Mouse (Mus musculus) cerebral cortex, adult 2 months (tissue): ENCODE data around the gene Smc4.

ENCODE experiments used
- WGBS: fragments of 180-500 bp; shearing (Covaris S2); methylation state at CpG from one replicate; pipeline ENCODE4 v1.1.7; 2018; 5-methylcytosine and 5-hydroxymethylcytosine counted together

Smc4 gene

GRCm38 (mm10) chr3:69004437-69005337 lies at the start of gene Smc4, which contains the start of gene Ift80:
Gene Smc4 (plus strand): TSS chr3:69004738.
Gene Ift80 (minus strand): TSS chr3:69004570.
- WGBS, result 1% methylated on average over 76 of the region's 76 CpGs

DNA sequence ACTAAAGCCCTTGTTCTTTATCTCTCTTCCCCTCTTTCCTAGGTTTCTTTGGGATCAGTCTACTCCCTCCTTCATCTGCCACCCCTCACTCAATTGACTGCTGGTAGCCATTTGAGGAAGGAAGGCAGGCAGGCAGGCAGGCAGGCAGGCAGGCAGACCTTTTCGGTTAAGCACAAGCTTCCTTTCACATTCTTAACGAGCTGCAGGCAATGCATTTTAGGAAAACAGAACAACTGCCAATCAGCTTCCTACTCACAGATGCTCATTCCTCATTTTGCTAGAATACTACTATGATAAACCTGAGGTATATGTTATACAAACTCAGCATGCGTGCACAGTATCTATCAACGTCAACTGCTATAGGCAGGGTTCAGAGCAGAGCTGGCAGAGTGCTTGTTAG lies 48.1 kb upstream of the Smc4 start:
- WGBS, result 31% methylated on average over 4 of the region's 4 CpGs

DNA sequence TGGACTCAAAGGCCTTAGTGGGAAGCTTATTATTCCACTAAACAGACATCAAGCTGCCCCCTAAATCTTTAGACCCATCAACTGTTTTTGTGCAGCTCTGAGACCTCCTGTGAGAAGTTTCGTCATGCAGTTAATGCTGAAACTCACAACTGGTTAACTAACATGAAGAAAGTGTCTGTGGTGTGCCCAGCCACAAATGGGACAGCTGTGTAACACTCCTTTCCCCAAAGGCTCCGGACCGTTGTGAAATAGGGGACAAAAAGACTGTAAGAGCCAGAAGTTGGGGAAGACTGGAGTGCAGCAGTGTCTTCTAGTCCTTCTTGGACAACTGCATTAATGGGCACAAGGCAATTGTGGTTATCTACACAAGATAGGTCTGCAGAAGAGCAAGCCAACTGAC lies 47.1 kb upstream of the Smc4 start:
- WGBS, result 91% methylated on average over 3 of the region's 3 CpGs

- 97% methylated on average over 6 of the region's 6 CpGs for WGBS
Measured at GRCm38 (mm10) chr3:68966527-68967285, 37.8 kb upstream of the Smc4 start.

DNA sequence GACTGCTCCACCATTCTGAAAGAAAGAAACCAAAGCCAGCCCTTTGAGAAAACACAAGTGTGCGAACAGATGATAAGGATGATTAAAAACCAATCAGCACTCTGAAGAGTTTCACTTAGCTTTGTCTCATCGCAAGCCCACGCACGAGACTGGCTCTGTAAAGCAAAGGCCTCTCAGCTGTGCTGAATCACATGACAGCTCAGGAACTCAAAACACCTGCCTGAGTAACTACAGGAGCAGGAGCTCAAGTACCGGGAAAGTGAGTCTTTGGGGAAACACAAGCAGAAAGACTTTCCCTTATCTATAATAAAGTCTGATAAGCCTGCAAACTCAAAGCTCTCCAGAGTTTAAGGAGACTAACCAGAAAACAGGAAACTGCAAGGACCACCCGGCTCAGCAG lies 37.1 kb upstream of the Smc4 start:
- 86% methylated on average over 6 of the region's 6 CpGs for WGBS

GRCm38 (mm10) chr3:68969091-68969590 lies 35.4 kb upstream of the Smc4 start:
- 93% methylated on average over 3 of the region's 3 CpGs for WGBS

GRCm38 (mm10) chr3:68973574-68973973 lies 31.0 kb upstream of the Smc4 start:
- WGBS, result 57% methylated on average over 1 of the region's 1 CpGs

DNA sequence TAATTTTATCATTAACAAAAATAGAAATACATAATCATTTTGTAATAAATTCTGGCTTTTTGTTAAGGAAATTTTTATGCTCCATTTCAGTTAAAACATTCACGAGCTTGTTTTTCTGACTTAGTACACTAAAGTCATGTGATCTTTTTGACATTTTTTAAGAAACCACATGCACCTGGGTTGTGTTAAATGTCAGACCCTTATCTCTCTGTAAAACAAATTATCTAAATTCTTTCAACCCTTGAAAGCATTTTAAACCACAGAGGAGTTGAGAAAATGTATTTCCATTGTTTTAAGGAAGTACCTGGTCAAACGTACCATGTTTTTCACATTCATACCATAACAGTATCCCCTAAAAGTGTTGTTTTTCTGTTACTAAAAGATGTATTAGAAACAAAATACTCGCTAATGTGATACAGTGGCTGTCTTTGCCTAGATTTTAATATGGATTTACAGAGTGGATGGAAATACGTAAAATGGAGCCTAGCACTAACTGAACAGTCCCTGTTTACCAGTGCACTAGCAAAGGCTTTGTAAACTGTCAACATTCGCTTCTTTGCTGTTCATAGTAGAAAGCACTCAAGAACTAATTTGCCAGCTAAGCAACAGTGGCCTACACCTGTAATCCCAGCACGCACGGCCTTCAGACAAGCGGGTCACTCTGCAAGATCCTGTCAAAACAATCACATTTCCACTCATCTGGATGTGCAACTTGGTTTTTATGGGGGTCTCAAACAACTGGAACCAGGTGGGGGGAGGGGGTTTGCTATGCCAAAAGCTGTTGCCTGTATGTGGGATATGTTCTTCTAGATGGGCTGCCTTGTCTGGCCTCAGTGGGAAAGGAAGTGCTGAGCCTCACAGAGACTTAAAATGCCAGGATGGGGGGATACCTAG lies 29.7 kb upstream of the Smc4 start:
- WGBS, result 95% methylated on average over 8 of the region's 8 CpGs

DNA sequence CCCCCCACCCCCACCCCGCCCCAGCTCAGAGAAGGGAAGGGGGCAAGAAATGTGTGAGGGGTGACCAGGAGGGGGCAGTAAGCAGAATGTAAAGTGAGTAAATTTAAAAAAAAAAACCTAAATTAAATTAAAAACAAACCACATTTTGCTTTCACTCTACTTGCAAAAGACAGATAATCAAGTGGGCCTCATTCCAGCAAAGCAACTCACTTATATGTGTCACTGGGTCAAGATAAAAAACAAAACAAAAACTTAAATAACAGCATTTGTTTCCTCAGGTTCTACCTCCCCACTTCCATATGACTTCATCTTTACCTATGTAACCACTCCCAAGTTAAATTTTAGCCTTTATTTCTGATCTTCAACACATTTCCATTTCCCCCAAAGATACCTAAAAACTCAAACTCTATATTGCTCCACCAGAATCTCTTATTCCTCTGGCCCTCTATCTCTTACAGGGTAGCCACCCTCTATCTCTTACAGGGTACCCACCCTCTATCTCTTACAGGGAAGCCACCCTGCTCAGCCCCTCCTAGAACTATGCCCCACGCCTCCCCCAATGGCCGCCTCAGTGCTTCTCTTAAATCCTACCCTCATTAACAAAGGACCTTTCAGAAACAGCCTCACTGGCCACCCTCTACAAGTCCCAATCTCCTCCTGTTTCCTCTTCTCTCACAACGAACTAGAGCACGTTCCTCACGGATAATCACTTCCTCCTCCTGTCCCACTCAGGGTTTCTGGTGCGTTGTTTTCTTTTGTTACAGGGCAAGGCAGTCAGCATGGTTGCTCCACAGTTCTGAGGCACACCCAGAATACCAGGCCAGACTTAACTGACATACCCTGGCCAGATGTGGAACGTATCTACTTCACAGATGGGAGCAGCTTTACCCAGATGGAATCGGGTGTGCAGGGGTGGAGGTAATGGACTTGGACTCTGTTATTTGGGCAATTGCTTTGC lies 28.7 kb upstream of the Smc4 start:
- 73% methylated on average over 9 of the region's 9 CpGs for WGBS

DNA sequence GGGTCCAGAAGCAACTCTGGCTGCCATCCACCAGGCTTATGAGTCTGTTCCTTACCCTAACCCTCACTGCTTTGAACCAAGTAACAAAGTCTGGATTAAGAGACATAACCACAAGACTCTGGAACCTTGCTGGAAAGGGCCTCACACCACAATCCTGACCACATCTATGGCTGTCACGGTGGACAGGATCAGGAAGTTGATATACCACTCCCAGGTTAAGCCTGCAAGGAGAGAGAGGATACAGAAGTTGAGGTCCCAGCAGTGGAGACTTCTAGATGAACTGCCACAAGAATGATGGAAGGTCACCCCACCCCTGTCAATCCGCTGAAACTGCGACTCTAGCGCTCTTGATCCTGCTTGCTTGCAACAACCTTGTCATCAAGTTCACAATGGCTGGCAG lies 26.8 kb upstream of the Smc4 start:
- 92% methylated on average over 4 of the region's 4 CpGs for WGBS

DNA sequence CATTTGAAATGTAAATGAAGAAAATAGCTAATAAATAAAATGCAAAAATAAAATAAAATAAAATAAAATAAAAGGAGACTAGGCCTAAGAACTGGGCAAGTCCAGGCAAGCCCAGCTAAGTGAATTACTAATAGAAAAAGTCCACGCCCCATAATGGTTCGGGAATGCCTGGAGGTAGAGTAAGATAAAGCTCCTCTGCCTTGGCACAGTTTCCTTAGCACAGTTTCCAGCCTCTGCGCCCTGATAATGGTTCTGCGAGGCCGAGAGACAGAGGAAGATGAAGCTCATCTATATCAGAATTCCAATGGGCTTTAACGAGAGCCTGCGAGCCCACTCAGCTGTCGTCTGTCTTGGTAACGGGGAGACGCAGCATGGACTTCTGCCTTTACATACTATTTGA lies 25.4 kb upstream of the Smc4 start:
- 95% methylated on average over 10 of the region's 10 CpGs for WGBS

GRCm38 (mm10) chr3:68980898-68981297 lies 23.6 kb upstream of the Smc4 start:
- WGBS, result 48% methylated on average over 9 of the region's 9 CpGs

DNA sequence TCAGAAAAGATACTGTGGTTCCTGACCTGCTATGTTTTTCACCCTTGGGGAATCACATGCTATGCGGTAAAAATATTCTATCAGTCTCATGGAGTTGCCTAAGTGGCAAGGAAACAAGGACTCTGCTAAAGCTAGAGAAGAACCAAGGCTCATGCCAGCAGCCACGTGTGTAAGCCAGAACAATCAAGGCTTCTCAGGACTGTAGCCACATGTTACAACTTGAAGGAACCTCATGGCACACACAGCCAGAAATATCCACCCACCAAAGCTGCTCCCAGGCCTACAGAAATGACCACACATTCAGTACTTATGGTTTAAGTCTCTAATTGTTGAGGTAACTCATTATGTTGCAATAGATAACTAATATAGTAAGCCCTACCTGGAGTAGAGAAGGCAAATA lies 18.0 kb upstream of the Smc4 start:
- WGBS, result 79% methylated on average over 2 of the region's 2 CpGs

DNA sequence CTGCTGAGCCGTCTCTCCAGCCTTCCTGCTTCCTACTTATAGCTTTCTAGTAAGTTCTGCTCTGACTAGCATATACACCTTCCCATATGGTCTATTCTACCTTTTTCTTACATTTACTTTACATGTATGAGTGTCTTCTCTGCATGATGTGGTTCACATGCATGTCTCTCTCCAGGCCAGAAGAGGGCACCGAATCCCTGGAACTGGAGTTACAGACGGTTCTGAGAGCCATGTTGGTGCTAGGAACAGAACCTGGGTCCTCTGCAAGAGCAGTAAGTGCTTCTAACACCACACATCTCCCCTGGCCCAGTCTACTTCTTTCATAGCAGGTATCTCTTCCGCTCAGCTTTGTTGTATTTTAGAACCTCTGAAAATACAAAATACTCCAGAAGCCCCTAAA lies 1.8 kb upstream of the Smc4 start:
- WGBS, result 90% methylated on average over 4 of the region's 4 CpGs

GRCm38 (mm10) chr3:69004055-69004436 lies 492 bp upstream of the Smc4 start:
- under 1% methylated on average over 7 of the region's 7 CpGs for WGBS

DNA sequence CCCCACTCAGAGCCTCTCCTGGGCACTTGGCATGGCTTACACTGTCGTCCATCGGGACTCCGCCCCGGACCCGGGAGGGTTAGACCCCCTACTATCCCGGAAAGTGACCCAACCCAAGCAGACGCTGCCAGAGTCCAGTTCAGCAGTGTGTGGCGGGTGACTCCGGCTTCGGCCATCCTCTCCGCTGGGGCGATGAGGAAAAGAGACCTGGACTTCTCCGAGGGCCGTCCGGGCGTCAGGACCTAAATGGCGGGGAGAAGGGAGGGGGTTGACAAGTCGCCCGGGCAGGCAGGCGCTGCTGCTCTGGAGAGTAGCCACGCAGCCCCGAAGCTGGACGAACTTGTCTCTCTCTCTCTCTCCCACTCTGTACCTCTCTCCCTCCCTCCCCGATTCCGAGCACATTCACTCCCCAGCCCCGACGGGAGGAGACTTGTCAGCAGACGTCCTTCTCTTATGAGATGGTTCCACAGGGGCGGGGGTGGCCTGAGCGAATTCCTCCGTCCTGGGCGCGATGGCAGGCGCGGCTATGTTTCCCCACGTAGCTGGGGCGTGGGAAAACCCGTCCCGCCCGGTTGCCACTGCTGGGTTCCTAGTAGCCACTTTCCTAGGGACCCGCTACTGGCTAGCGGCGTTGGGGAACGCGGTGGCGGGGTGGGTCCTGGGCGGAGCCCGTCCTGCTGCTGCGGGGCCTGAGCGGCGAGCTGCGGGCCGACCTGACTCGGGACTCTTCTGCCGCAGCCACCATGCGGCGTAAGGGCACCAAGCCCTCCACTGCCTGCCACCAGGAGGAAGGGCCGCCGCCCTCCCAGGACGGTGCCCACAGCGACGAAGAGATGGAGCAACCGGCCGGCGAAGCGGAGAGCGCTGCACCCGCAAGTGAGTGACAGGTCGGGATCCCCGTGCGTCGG lies 1.1 kb downstream of the Smc4 start:
- under 1% methylated on average over 72 of the region's 72 CpGs for WGBS

GRCm38 (mm10) chr3:69006246-69006760 lies 1.8 kb downstream of the Smc4 start:
- WGBS, result 6% methylated on average over 21 of the region's 21 CpGs

GRCm38 (mm10) chr3:69008873-69009272 lies 4.3 kb downstream of the Smc4 start:
- WGBS, result 85% methylated on average over 2 of the region's 2 CpGs

DNA sequence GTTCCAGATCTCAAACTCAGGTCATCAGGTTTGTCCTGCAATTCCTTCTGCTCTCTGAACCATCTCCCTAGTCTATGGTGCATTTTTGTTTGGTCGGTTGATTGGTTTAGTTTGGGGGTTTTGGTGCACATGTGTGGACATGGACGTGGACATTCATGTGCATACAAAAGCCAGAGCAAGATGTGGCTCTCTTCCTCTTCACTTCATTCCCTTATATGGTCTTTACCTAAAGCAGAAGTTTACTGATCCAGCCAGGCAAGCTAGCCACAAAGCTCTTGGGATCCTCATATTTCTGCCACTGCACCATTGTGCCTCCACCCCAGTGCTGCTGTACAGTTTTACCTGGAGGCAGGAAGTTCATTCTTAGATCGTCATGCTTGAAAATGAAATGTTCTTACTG lies 12.6 kb downstream of the Smc4 start:
- 91% methylated on average over 3 of the region's 3 CpGs for WGBS
